28 mouse cellular contexts compared by ENCODE assay signal in genomic region chr14:34635192-34635591, GRCm38 (mm10). TPM values are rescaled to one million over a fixed set of nuclear protein-coding genes. Genes with fewer than 3 reads are reported as not detected.
"Had no signal": no experiment of that assay in that cellular context is flagged by ENCODE, and none has a peak within 500 bp of the region (broad histone marks: within the 10 kb centered on the region; RNA-seq: fewer than 3 reads in every experiment).

No protein-coding gene starts in this region.

- H3K27ac ChIP-seq: intestine, embryonic 15.5 days; kidney, embryonic 15.5 days; limb, embryonic 10.5 days; limb, embryonic 13.5 days; liver, embryonic 14.5 days; stomach, embryonic 15.5 days had no signal

- H3K4me1 ChIP-seq: intestine, embryonic 15.5 days; kidney, embryonic 15.5 days; limb, embryonic 10.5 days; limb, embryonic 13.5 days; stomach, embryonic 15.5 days had no signal

- H3K9me3 ChIP-seq: intestine, embryonic 15.5 days; kidney, embryonic 15.5 days; limb, embryonic 10.5 days; limb, embryonic 13.5 days; stomach, embryonic 15.5 days had no signal

- DNase-seq: kidney, adult 11 months; kidney, adult 8-10 months; kidney, postnatal 10 days; kidney, postnatal 36 days; lung, adult 2 months; lung, postnatal 14 days; lung, postnatal 4 days; midbrain, embryonic 14.5 days; right cerebral cortex, adult 18-20 months; right cerebral cortex, postnatal 14 days; right cerebral cortex, postnatal 4 days; thymus, adult 18-20 months had no signal

- H3K9ac ChIP-seq: intestine, embryonic 15.5 days; kidney, embryonic 15.5 days; limb, embryonic 13.5 days; liver, embryonic 14.5 days; stomach, embryonic 15.5 days had no signal

- H3K4me3 ChIP-seq: intestine, embryonic 15.5 days; kidney, embryonic 15.5 days; limb, embryonic 10.5 days; limb, embryonic 13.5 days; stomach, embryonic 15.5 days had no signal

- H3K4me2 ChIP-seq: intestine, embryonic 15.5 days; kidney, embryonic 15.5 days; limb, embryonic 13.5 days; midbrain, embryonic 11.5 days; stomach, embryonic 15.5 days had no signal

- ATAC-seq: intestine, embryonic 15.5 days had no signal

- H3K27me3 ChIP-seq: intestine, embryonic 15.5 days; kidney, embryonic 15.5 days; limb, embryonic 13.5 days; stomach, embryonic 15.5 days had no signal

- H3K36me3 ChIP-seq: intestine, embryonic 15.5 days; kidney, embryonic 15.5 days; limb, embryonic 10.5 days; limb, embryonic 13.5 days; stomach, embryonic 15.5 days had no signal

RNA-seq across cellular contexts. Expression of gene Opn4, which starts 35.2 kb away (rescaled TPM):
- total RNA-seq: layer of hippocampus, adult 18-20 months; layer of hippocampus, postnatal 25 days; left cerebral cortex, adult 18-20 months; left cerebral cortex, postnatal 25 days; megakaryocyte progenitor cell, adult 5-6 weeks; megakaryocyte-erythroid progenitor cell, adult 5-6 weeks; midbrain, postnatal 0 days had no signal
- polyA plus RNA-seq: intestine, embryonic 15.5 days; limb, embryonic 10.5 days; limb, embryonic 13.5 days; liver, embryonic 14.5 days; lung, adult 2 months; midbrain, embryonic 11.5 days; midbrain, embryonic 14.5 days; neural tube, embryonic 11.5 days; neural tube, embryonic 14.5 days; stomach, embryonic 15.5 days had no signal

RNA-seq across cellular contexts. Expression of gene Ldb3, which starts 46.7 kb away (rescaled TPM):
- total RNA-seq: megakaryocyte progenitor cell, adult 5-6 weeks; megakaryocyte-erythroid progenitor cell, adult 5-6 weeks had no signal
